Mouse (Mus musculus) right cerebral cortex, adult 2 months (tissue): ENCODE results near the gene Fam163b.

Experiments
- DNase-seq, 2 experiments: peaks; one replicate each; pipeline ENCODE4 v3.0.0; 2021 to 2022; ENCODE audit warnings: low spot score in 2 of 2

Gene Fam163b

DNA sequence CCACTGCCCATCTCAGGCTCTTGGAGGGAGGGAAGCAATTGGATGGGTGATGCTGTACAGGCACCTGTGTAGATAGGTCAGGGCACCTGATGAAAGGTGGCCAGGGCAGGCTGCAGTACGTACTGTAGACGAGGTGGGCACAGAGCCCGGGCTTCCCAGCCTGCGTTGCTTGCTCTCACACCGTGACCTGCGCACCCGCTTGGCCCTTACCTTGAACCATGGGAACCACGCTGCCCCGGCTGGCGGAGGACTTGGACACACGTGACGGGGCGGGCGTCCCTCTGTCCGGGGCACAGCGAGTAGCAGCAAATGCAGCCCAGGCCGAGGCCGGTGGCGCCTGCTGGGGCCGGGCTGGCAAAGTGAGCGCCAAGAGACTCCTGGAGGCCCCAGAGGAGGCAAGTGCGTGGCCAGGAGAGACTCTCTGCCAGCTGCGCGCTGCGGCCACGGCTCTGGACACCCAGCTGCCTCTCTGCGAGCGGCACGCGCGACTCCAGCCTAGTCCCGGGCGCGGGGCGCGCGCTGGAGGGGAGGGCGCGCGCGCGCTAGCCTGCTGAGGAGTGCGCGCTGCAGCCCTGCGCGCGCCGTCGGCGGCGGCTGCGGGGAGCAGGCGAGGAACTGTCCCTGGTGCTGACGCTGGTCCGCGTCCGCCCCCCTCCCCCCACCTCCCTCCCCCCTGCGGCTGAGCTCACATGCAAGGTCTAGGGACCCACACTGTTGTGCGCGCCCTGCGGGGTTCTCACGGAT lies at the start of gene Fam163b:
Fam163b (minus strand) TSS at position 542 of the 744 bp plus-strand sequence.
- DNase-seq: peak; percentile 53 to 61

DNA sequence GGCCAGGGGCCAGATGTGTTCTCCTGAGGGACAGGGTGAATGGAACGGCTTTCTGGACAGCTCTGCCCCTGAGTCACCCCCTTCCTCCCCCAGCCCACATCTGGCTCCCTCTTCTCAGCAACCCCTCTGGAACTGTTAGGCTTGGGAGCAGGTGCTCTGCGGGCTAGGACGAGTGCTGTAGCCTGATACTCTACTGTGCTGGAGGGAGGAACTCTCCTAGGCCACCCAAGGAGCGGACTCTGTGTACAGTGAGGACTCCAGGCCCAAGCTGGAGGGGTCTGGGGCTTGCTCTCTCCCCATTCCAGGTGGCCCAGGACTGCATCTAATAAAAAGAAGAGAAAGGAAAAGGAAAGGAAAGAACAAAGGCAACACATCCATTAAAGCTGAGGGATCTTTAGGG lies 47.7 kb upstream of the Fam163b start:
- DNase-seq: no peak

- DNase-seq: no peak
Measured at GRCm38 (mm10) chr2:27187531-27187930, 45.2 kb upstream of the Fam163b start.

DNA sequence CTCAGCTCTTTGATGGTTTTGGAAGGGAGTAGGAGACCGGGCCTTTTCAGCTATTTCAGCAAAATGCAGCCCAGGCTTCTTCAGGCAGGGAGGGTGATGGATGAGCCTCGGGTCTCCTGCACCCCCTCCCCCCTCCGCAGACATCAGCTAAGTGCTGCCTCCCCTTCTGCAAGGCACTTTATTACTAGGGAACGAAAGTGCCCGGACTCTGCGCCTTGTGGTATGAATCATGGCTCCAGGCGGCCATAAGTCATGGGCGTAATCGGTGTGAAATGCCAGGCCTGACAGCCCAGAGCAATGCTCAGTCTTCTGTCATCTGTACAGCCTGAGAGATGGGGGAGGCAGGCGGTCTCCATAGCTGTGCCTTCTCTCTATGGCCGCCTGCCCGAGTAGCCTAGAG lies 41.4 kb upstream of the Fam163b start:
- no peak for DNase-seq

DNA sequence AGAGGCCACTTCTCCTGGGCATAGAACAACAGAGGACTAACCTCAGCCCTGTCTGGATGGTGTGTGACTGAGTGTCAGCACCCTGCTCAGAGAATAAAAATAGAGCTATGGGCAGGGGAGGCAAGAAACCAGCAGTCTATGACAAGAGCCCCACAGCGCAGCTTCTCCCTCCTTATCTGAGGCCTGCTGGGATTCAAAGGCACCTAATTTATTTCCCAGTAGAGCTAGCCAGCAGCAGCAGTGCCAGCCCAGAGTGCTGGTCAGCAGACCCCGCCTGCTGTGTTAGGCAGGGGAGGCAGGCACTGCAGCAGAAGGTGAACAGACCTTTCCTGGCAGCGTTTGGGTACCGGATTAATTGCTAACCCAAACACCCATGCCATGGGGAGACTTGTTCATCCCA lies 39.6 kb upstream of the Fam163b start:
- DNase-seq: no peak

DNA sequence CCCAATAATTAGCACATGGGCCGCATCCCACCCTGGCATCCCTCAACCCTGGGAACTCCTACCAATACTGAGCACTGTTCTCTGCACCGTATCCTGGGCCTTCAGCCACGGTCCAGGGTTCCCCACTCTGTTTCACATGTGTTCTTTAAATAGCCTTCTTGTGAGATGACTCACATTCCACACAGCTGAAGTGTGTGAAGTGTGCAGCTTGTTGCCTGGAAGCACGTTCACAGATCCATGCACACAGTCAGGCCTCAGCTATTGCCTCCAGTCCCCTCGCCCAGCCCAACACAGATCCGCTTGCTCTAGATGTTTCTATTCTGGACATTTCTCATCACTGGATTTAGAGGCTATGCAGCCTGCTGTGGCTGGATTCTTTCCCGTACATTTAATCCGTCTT lies 36.8 kb upstream of the Fam163b start:
- peak; percentile 49 to 50 for DNase-seq

- DNase-seq: no peak
Measured at GRCm38 (mm10) chr2:27175696-27176267, 33.5 kb upstream of the Fam163b start.

DNA sequence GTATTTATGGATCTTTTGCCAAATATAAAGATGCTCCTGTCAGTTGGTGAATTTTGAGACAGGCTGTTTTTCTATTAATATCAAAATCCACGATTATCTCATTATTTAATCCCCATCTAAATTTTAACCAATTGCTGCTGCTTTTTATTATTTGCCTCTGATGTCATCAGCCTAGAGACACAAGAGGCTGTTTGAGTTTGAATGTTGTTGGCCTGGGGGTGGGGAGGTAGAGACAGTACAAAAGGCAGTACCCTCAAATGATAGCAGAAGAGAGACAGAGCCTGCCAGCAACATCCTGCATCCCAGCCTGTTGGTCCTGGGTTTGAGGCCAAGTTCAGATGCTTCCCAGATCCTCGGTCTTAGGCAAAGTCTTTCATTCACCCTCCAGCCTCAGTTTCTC lies 32.0 kb upstream of the Fam163b start:
- no peak for DNase-seq

GRCm38 (mm10) chr2:27166999-27167398 lies 24.7 kb upstream of the Fam163b start:
- DNase-seq: peak; percentile 37 to 53

GRCm38 (mm10) chr2:27166074-27166473 lies 23.8 kb upstream of the Fam163b start:
- no peak for DNase-seq

GRCm38 (mm10) chr2:27164796-27165590 lies 22.7 kb upstream of the Fam163b start, which contains the start of gene Dbh:
Gene Dbh (plus strand): TSS chr2:27165233.
- peak; percentile 66 to 83 for DNase-seq

DNA sequence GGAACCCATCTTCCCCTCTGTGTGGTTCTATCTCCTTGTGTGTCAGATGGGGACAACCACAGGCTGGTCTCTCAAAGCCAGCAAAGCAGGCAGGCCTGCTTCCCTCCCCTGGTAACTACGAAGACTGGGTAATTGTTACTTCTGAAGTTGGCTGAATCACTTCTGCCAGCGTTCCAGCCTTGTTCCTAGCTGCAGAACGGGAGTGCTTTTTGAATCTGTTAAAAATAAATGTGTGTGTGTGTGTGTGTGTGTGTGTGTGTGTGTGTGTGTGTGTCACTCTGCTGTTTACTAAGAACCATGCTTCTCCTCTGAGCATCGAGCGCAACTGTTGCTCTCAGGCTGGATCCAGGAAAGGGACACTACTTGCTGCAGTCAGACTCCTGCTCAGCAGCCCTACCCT lies 21.6 kb upstream of the Fam163b start:
- DNase-seq: peak; percentile 52 to 61

DNA sequence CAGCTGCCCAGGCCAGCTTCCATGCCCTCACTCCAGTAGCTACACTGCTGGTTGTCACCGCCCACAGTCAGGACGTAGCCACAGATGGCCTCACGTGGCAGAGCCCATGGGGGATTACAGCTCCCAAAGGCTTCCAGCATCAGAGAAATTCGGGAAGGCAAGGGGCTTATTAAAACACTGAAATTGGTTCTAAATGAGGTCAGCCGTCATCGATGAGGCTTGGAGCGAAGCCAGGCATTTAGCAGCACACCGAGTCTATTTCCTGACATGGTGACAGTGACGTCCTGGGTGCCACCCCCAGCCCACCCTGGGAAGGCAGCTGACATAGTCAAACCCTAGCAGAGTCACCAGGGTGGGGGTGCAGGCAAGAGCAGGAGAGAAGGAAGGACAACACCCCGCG lies 20.4 kb upstream of the Fam163b start:
- no peak for DNase-seq

- no peak for DNase-seq
Measured at GRCm38 (mm10) chr2:27161526-27161925, 19.2 kb upstream of the Fam163b start.

DNA sequence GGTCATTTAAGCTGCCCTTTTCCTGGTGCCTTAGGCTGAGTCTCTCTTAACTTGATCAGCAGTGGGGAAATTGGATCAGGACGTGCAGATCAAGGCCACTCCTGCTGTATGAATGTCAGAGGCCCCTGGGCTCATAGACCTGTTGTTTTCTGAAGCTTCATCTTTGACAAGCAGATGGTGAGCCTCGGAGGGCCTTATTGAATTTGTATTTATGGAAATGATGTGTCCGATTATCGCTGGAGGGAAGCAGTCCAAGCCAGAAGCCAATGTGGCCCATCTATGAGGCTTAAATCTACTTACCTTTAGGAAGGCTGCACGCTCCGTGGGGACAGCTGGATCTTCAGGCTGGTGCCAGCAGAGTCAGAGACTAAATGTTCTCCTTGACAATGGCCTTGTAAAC lies 14.3 kb upstream of the Fam163b start:
- DNase-seq: no peak

GRCm38 (mm10) chr2:27154466-27155185 lies 12.3 kb upstream of the Fam163b start:
- DNase-seq: no peak

DNA sequence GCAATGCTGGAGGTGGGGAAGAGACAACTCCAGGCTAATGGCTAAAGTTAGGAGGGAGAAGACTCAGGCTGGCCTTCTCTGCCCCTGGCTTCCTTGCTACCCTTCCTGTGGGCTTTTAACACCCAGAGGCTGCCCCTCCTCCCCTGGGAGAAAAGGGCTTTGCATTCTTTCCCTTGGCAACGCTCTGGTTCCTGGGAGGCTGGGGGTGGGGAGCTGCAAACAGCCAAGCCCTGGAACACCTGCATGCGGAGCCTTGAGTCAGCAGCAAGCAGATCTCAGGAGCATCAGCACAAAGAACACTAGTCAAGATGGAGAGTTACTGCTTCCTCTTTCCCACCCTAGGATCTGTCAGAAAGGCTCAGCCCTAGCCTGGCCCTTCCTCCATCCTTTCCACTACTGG lies 7.2 kb upstream of the Fam163b start:
- no peak for DNase-seq

DNA sequence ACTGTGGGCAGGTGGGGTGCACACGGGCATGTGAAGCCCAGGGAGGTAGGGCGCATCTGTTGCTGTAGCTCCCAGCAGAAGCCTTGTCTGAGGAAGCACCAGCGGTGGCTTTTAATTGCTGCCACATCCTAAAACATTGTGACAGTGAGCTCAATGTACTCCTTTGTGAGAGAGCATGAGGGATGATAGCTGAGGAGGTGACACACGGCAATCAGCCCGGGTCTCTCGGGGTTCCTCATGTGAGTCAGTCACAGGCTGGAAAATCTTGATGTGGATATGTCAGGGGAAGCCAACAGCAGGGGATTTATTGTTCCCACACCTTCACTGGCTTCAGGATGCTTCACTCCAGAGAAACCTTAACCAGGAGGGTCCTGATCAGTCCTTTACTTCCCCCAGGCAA lies 4.5 kb upstream of the Fam163b start:
- no peak for DNase-seq

GRCm38 (mm10) chr2:27144957-27145356 lies 2.7 kb upstream of the Fam163b start:
- peak; percentile 53 to 62 for DNase-seq

- DNase-seq: no peak
Measured at GRCm38 (mm10) chr2:27138356-27138755, 3.9 kb downstream of the Fam163b start.

- peak in 1 of 2 experiments; percentile 45 for DNase-seq
Measured at GRCm38 (mm10) chr2:27136789-27137188, 5.5 kb downstream of the Fam163b start.

- no peak for DNase-seq
Measured at GRCm38 (mm10) chr2:27136336-27136735, 6.0 kb downstream of the Fam163b start.
